Mouse (Mus musculus) erythroblast, embryonic 14.5 days (primary cell): ENCODE measurements around the gene Rfx3.

Experiments
- GATA1 ChIP-seq: IDR thresholded peaks from 2 replicates; pipeline ENCODE4 v1.6.1; 2012; ENCODE audit warnings: low read length, inconsistent platforms, mixed read lengths
- TAL1 ChIP-seq: IDR thresholded peaks from 3 replicates; pipeline ENCODE4 v1.6.1; 2012; ENCODE audit warnings: low read length, inconsistent platforms, mixed read lengths

- TF ChIP-seq TAL1 (no peak), GATA1 (no peak)
These were observed 7.5 kb downstream of the Rfx3 start for GRCm38 (mm10) chr19:28003474-28003873.
